Mouse (Mus musculus): ENCODE measurements around the gene Pde4dip. TPM values are rescaled to one million over a fixed set of nuclear protein-coding genes. Genes with fewer than 3 reads are reported as not detected.
A peak's percentile ranks its signal among the peaks of the same experiment; 100 is the strongest.

Gene Pde4dip
- polyA plus RNA-seq, 1 experiment, result 58.1 TPM

DNA sequence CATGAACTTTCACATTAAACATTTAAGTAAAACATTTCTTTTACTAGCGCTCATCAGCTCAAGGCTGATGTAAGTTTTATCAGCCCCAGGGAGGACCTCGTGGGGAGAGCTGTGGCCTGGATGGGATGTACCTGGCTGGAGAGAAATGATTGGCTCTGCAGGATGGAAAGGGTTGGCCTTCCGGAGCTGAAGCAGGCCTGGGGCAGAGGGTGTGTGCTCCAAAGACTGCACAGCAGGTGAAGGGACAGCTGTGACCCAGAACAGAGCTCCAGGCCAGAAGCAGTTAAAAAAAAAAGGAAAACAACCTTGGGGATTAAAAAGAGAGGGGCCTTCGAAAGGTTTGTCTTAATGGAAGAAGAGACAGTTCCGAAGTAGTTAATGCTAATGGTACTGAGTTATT lies 13.7 kb downstream of the Pde4dip start:
- 67% methylated on average over 5 of the region's 5 CpGs for WGBS
- no peaks in the 10 kb centered on the region for H3K4me1 ChIP-seq (ENCODE audit: control insufficient read depth, insufficient read depth, low read length)

GRCm38 (mm10) chr3:97869730-97870129 lies 18.8 kb downstream of the Pde4dip start:
- 67% methylated on average over 4 of the region's 4 CpGs for WGBS
- H3K4me3 ChIP-seq (ENCODE audit: insufficient read depth, low read depth, low read length), result no peak overlapping the region
- H3K4me1 ChIP-seq (ENCODE audit: control insufficient read depth, insufficient read depth, low read length), result no peaks in the 10 kb centered on the region; the same call in 1 of the 2 replicates
- no peaks in the 10 kb centered on the region for H3K36me3 ChIP-seq (ENCODE audit: control insufficient read depth, insufficient read depth, low read length)
- no peak for DNase-seq
- H3K27me3 ChIP-seq (replicated peaks; ENCODE audit: control insufficient read depth, insufficient read depth, low read length), result no peaks in the 10 kb centered on the region
- TF ChIP-seq CTCF (conservative IDR thresholded peaks at IDR 0.05; ENCODE audit: insufficient read depth, insufficient read length, low read depth, low read length) (no peak), POLR2A (IDR thresholded peaks at IDR 0.05; ENCODE audit: low read depth, low read length) (no peak)
- no peak overlapping the region for H3K27ac ChIP-seq (ENCODE audit: insufficient read depth, low read depth, low read length)

More for the DNA sequence above, 13.7 kb downstream of the Pde4dip start:
- Histone ChIP-seq H3K36me3 (ENCODE audit: control insufficient read depth, insufficient read depth, low read length) (no peaks in the 10 kb centered on the region), H3K27ac (ENCODE audit: insufficient read depth, low read depth, low read length) (no peak overlapping the region), H3K27me3 (replicated peaks; ENCODE audit: control insufficient read depth, insufficient read depth, low read length) (no peaks in the 10 kb centered on the region), H3K4me3 (ENCODE audit: insufficient read depth, low read depth, low read length) (no peak overlapping the region)
- TF ChIP-seq CTCF (conservative IDR thresholded peaks at IDR 0.05; ENCODE audit: insufficient read depth, insufficient read length, low read depth, low read length) (no peak), POLR2A (IDR thresholded peaks at IDR 0.05; ENCODE audit: low read depth, low read length) (no peak)
- no peak for DNase-seq

GRCm38 (mm10) chr3:97868733-97869132 lies 19.8 kb downstream of the Pde4dip start:
- WGBS, result 73% methylated on average over 5 of the region's 5 CpGs
- TF ChIP-seq POLR2A (IDR thresholded peaks at IDR 0.05; ENCODE audit: low read depth, low read length) (no peak), CTCF (conservative IDR thresholded peaks at IDR 0.05; ENCODE audit: insufficient read depth, insufficient read length, low read depth, low read length) (no peak)
- no peak overlapping the region for H3K4me3 ChIP-seq (ENCODE audit: insufficient read depth, low read depth, low read length)

GRCm38 (mm10) chr3:97868024-97868689 lies 20.4 kb downstream of the Pde4dip start:
- no peak for TF ChIP-seq POLR2A (IDR thresholded peaks at IDR 0.05; ENCODE audit: low read depth, low read length)
- TF ChIP-seq CTCF (conservative IDR thresholded peaks at IDR 0.05; ENCODE audit: insufficient read depth, insufficient read length, low read depth, low read length), result no peak
- Histone ChIP-seq H3K36me3 (ENCODE audit: control insufficient read depth, insufficient read depth, low read length) (no peaks in the 10 kb centered on the region), H3K27me3 (replicated peaks; ENCODE audit: control insufficient read depth, insufficient read depth, low read length) (no peaks in the 10 kb centered on the region), H3K4me1 (ENCODE audit: control insufficient read depth, insufficient read depth, low read length) (no peaks in the 10 kb centered on the region; the same call in 1 of the 2 replicates), H3K27ac (ENCODE audit: insufficient read depth, low read depth, low read length) (no peak overlapping the region), H3K4me3 (ENCODE audit: insufficient read depth, low read depth, low read length) (peak overlapping the region; percentile 56)
- peak; percentile 81 for DNase-seq
- 4% methylated on average over 42 of the region's 42 CpGs for WGBS

More at GRCm38 (mm10) chr3:97868733-97869132, 19.8 kb downstream of the Pde4dip start:
- no peak overlapping the region for H3K27ac ChIP-seq (ENCODE audit: insufficient read depth, low read depth, low read length)
- H3K4me1 ChIP-seq (ENCODE audit: control insufficient read depth, insufficient read depth, low read length), result no peaks in the 10 kb centered on the region; the same call in 1 of the 2 replicates
- H3K27me3 ChIP-seq (replicated peaks; ENCODE audit: control insufficient read depth, insufficient read depth, low read length), result no peaks in the 10 kb centered on the region
- DNase-seq, result no peak
- H3K36me3 ChIP-seq (ENCODE audit: control insufficient read depth, insufficient read depth, low read length), result no peaks in the 10 kb centered on the region

GRCm38 (mm10) chr3:97867221-97868023 lies 21.1 kb downstream of the Pde4dip start:
- WGBS, result 4% methylated on average over 28 of the region's 28 CpGs
- TF ChIP-seq CTCF (conservative IDR thresholded peaks at IDR 0.05; ENCODE audit: insufficient read depth, insufficient read length, low read depth, low read length) (0 out of 2 replicates have a peak, but pooled peaks have one; percentile 14), POLR2A (IDR thresholded peaks at IDR 0.05; ENCODE audit: low read depth, low read length) (no peak)
- Histone ChIP-seq H3K27me3 (replicated peaks; ENCODE audit: control insufficient read depth, insufficient read depth, low read length) (no peaks in the 10 kb centered on the region), H3K27ac (ENCODE audit: insufficient read depth, low read depth, low read length) (no peak overlapping the region), H3K36me3 (ENCODE audit: control insufficient read depth, insufficient read depth, low read length) (no peaks in the 10 kb centered on the region), H3K4me3 (ENCODE audit: insufficient read depth, low read depth, low read length) (peak overlapping the region; percentile 56), H3K4me1 (ENCODE audit: control insufficient read depth, insufficient read depth, low read length) (no peaks in the 10 kb centered on the region; the same call in 1 of the 2 replicates)
- peak; percentile 19 for DNase-seq

GRCm38 (mm10) chr3:97866696-97867095 lies 21.8 kb downstream of the Pde4dip start:
- H3K36me3 ChIP-seq (ENCODE audit: control insufficient read depth, insufficient read depth, low read length), result no peaks in the 10 kb centered on the region
- H3K4me1 ChIP-seq (ENCODE audit: control insufficient read depth, insufficient read depth, low read length), result no peaks in the 10 kb centered on the region; the same call in 1 of the 2 replicates
- 47% methylated on average over 4 of the region's 4 CpGs for whole genome bisulfite sequencing
- no peak overlapping the region for H3K27ac ChIP-seq (ENCODE audit: insufficient read depth, low read depth, low read length)
- no peaks in the 10 kb centered on the region for H3K27me3 ChIP-seq (replicated peaks; ENCODE audit: control insufficient read depth, insufficient read depth, low read length)
- no peak overlapping the region for H3K4me3 ChIP-seq (ENCODE audit: insufficient read depth, low read depth, low read length)
- TF ChIP-seq POLR2A (IDR thresholded peaks at IDR 0.05; ENCODE audit: low read depth, low read length) (no peak), CTCF (conservative IDR thresholded peaks at IDR 0.05; ENCODE audit: insufficient read depth, insufficient read length, low read depth, low read length) (no peak)
- peak; percentile 52 for DNase-seq
